Mouse (Mus musculus): ENCODE measurements around the gene Cnga4. TPM values are rescaled to one million over a fixed set of nuclear protein-coding genes. Genes with fewer than 3 reads are reported as not detected.
"Not testable (repeated sequence)": the region's sequence is repeated elsewhere in the genome, so short reads cannot be mapped to it uniquely, and the experiment has no call there.

The Cnga4 gene
- not detected for total RNA-seq (2021)
- long read RNA-seq, experiment 1: 0 reads
- long read RNA-seq, experiment 2: 0 reads

DNA sequence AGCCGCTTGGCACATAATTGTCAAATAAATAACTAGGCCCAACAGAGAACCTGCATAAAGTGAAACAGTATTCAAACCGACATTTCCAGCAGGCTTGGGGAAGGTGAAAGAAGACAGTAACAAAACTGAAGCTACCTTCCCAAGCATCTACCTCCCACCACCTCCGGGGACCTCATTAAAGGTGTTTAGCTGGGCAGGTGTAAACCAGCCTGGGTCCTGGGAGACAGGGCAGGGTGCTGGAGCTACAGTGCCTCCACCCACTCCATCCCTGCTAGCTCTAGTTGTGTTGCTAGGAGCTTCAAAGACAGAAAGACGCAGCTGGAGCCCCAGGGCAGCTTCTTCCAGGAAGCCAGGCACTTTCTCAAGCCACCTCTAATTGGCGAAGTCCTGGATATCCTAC, at the start of gene Cnga4:
TSS of gene Cnga4 (plus strand) at position 301 of the 400 bp plus-strand sequence.
- no peak for DNase-seq (ENCODE audit: low spot score)

DNA sequence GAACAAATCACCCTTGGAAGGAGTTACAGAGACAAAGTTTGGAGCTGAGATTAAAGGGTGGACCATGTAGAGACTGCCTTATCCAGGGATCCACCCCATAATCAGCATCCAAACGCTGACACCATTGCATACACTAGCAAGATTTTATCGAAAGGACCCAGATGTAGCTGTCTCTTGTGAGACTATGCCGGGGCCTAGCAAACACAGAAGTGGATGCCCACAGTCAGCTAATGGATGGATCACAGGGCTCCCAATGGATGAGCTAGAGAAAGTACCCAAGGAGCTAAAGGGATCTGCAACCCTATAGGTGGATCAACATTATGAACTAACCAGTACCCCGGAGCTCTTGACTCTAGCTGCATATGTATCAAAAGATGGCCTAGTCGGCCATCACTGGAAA, 48.3 kb upstream of the Cnga4 start:
- DNase-seq (ENCODE audit: low spot score): not testable (repeated sequence)

DNA sequence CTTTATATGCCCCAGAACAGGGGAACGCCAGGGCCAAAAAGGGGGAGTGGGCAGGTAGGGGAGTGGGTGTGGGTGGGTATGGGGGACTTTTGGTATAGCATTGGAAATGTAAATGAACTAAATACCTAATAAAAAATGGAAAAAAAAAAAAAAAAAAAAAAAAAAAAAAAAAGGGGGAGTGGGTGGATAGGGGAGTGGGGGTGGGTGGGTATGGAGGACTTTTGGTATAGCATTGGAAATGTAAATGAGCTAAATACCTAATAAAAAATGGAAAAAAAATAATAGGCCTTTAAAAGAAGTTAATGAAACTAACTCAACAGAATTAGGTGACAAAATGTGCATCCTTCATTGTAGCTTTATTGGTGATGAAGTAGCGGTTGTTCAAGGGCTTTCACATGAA, 47.9 kb upstream of the Cnga4 start:
- not testable (repeated sequence) for DNase-seq (ENCODE audit: low spot score)

DNA sequence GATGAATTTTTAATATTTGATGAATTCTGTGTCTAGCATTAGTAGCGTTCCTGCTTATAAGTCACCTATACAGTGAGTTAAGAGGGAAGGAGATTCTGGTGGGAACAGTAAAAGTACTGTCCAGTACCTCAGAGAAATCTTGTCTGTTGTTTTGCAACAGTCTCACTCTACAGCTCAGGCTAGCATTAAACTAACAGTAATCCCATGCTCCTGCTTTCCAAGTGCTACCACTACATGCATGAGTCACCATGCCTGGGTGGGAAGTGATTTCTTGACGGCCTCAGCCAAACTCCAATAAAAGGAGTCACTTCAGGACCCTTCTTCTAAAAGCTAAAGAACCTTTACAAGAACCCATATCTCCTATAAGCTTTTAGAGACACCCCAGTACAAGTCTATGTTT, 42.7 kb upstream of the Cnga4 start:
- no peak for DNase-seq (ENCODE audit: low spot score)

DNA sequence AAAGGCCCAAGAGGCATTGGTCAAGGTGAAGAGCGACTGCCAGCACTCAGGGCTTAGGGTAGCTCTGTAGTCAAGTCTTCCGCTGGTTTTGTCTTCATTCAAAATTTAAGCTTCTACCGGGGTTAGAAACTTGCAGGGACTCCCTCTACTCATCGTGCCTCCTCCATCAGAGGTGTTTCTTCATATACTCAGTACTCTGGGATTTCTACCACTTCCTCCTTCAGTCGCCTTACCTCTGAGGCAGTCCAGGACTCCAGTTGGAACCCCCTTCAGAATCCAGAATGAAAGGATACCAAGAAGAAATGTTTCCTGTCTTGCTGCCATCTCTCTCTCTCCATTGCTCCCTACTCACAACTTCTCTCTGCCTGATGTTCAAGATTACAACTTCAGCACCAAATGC, 37.1 kb upstream of the Cnga4 start:
- no peak for DNase-seq (ENCODE audit: low spot score)

DNA sequence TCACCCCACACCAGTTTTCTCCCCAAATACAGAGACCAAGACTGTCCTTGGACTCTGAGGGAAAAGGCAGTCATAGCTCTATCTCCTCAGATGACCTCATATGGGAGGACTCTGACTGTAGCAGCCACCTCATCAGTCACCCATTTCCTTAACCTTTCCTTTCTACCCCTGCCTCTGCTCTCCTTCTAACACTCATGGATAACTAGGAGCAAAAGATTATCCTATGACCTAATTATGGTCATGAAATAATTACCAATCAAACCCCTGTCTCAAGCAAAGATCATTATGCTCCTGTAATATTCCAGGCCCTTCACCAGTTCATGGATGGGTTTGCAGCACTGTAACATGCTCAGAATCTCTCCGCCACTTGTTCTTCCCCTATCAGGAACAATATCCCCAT, 36.4 kb upstream of the Cnga4 start, which contains the start of gene Olfr692:
TSS of gene Olfr692 (plus strand) at position 301 of the 400 bp plus-strand sequence.
- no peak for DNase-seq (ENCODE audit: low spot score)

DNA sequence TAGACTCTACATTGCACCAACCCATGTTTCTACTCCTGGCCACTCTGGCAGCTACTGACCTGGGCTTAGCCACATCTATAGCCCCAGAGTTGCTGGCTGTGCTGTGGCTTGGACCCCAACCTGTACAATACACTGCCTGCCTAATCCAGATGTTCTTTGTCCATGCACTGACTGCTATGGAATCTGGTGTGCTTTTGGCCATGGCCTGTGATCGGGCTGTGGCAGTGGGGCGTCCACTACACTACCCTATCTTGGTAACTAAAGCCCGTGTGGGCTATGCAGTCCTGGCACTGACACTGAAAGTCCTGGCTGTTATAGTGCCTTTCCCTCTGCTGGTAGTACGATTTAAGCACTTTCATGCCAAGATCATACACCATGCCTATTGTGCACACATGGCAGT, 35.8 kb upstream of the Cnga4 start:
- DNase-seq (ENCODE audit: low spot score): no peak

DNA sequence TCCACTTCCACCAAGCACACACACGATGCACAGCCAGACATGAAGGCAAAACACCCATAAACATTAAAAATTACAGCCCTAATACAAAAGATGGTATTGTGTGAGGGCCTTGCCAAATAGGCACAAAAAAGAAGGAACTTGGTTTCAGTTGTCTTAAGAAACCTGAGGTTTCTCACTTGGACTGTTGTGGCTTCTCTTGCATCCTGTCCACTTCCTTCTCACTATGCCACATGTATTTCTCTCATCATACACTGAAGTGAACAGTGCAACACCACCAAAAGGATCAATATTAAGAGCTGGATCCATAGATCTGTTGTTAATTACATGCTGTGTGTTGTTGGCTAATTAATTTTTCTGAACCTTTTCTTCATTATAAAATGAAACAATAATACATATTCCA, 31.5 kb upstream of the Cnga4 start:
- DNase-seq (ENCODE audit: low spot score): no peak

DNA sequence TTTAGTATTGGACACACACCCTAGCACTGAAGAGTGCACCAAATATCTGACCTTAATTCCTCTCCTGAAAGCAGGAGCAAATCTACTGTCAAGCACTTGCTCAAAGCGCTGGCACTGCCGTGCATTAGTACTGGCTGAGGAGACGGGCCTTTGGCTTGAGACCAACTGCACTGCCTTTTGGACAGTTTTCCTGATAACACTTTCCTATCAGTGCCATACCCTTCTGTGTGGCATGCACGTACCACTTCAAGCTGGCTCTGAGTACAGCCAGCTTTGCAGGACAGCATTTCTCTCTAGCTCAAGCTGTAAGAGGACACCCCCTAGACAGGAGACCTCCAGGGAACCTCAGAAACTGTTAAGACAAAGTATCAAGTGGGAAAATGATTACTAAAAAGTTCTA, 30.9 kb upstream of the Cnga4 start:
- DNase-seq (ENCODE audit: low spot score): no peak

DNA sequence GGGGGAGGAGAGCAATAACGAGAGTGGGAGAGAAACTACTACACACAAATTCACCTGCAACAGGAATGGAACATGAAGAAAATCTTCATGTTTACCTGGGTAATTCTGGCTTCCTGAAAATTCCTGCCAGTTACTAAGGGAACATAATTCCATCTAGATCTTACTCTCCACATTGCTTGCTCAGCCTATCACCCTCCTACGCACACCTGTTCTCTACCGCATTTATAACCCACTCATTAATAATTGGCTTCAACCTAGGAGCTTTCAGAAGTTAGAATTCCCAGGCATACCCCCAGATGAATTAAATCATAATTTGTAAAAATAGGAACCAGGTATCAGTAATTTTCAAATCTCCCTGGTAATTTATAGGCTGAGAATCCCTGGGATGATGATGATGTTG, 30.4 kb upstream of the Cnga4 start:
- DNase-seq (ENCODE audit: low spot score): no peak

DNA sequence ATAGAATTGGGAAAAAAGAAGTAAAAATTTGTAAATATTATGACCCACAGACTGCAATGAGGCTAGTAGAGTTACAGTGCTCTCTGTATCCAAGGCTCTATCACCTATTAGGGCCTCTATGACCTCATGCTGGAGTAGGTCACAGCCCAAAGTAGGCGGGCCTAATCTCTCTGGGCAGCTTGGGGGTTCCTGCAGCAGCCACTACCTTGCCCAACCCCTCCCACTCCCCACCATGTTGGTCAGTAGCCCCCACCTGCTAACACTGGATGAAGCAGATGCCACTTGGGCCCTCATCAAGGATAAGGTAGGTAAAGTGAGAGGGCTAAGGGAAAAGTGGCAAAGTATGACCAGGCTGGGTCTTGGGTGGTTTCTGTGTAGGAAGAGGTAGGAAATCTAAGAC, 29.5 kb upstream of the Cnga4 start, which contains the start of gene Gm5901:
TSS of gene Gm5901 (plus strand) at position 173 of the 400 bp plus-strand sequence.
- DNase-seq (ENCODE audit: low spot score): no peak

DNA sequence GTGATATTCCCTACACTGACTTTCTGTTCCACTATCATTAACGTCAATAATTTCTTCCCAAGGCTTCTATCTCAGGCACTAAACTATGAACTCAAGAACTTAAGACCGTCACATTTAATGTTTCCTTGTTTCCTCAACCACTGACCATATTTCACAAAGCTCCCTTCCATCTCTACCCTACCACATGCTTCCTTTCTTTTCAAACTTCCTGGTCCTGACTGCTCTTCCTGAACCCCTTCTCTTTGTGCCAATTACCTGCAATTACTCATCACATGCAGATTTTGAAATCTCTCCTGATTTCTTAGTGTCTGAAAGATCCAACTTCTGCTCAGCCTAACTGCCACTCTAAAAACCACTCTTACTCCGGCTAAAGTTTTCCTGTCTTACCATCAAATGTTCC, 24.0 kb upstream of the Cnga4 start:
- no peak for DNase-seq (ENCODE audit: low spot score)

DNA sequence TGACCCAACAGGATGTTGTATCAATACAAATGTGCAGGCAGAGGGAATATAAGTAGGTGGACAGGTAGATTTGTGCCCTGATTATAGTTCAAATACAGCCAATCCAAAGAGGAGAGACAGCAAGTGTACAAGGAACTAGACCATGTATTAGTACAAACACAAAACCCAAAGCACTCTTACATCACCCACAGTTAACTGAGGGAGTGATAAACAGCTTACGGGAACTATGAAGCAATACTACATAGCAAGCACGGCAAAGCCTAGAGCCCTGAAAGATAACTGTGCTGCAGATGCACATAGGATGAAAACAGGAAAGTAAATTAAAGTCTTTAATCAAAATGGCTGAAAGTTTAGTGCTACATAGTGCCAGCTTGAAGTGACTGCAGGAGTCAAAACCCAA, 16.7 kb upstream of the Cnga4 start:
- DNase-seq (ENCODE audit: low spot score): no peak

DNA sequence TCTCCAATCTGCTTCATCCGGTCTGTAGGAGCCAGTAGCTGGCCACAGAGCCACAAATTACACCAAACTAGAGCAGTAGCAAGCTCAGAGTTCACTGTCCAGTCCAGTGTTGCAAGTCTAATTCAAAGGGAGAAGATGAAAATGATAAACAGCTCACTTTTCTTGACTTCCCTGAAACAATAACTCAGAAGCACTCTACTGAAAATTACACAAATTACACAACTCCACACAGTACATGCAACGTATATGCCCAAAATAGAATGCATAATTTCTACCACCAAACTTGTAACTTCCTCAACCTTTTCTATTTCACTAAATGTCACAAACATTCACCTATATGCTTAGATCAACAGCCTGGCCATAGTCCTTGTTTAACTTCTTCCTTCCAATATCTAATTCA, 14.1 kb upstream of the Cnga4 start:
- no peak for DNase-seq (ENCODE audit: low spot score)

DNA sequence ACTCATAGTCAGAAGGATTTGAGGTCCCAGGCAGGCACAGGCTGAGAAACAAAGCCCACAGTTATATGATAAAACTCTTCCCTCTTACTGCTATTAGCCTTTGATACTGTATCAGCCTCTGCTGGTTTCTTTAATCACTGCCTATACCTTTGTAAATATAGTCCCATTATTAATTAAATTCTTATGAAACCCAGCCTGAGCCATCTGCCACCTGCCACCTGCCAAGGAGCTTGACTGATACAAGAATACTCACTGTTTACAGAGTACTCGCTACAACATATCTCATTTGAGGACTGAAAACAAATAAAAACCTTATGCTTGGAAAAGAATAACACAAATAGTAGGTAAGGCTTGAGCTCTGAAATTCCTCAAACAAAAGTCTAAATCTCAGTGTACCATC, 9.8 kb upstream of the Cnga4 start:
- DNase-seq (ENCODE audit: low spot score): no peak

DNA sequence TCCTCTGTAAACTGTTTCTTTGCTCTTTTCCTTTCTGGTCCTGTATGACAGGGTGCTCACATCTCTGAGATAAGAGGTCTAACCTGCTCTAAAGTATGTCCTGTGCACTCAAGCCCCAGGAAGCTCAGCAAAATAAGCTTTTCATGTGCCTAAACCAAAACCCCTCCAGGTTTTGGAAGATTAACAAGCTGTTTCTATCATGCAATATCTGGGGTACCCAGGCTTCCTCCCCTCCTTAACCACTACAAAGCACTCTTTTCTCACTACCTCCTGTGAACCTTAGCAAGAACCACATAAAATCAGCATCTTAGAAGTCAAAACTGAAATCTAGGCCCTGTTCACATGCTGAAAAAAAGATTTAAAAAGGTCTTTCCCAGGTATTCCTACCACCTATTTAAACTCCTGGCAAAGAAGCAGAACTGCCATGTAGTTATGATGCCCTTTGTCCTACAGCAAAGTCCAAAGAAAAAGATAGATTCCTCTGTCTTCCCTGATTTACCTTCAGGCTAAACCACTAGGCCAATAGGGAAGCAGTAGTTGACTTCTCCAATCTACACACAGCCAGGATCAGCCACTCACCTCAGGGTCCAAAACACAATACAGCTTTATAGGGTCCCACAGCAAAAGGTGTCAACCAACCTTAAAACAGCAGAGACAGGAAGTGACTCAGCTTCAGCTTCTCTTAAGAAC, 9.1 kb upstream of the Cnga4 start:
- DNase-seq (ENCODE audit: low spot score): no peak

DNA sequence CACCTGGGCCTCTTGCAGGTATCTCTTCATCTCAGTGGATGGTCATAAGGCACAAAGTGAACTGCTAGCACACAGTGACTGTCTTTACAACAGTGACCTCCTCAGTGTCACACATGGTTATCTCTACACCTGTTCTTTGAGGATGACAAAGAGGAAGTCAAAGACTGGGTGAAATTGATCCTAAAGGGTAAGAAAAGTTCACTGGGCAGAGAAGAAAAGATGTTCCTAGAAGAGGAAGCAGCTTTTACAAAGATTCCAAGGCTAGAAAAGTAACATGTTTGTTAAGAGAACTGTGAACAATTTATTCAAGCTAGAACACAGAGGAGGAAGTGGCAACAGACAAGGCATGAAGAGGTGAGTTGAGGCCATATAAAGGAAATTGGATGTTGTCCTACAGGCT, 8.2 kb upstream of the Cnga4 start:
- no peak for DNase-seq (ENCODE audit: low spot score)

DNA sequence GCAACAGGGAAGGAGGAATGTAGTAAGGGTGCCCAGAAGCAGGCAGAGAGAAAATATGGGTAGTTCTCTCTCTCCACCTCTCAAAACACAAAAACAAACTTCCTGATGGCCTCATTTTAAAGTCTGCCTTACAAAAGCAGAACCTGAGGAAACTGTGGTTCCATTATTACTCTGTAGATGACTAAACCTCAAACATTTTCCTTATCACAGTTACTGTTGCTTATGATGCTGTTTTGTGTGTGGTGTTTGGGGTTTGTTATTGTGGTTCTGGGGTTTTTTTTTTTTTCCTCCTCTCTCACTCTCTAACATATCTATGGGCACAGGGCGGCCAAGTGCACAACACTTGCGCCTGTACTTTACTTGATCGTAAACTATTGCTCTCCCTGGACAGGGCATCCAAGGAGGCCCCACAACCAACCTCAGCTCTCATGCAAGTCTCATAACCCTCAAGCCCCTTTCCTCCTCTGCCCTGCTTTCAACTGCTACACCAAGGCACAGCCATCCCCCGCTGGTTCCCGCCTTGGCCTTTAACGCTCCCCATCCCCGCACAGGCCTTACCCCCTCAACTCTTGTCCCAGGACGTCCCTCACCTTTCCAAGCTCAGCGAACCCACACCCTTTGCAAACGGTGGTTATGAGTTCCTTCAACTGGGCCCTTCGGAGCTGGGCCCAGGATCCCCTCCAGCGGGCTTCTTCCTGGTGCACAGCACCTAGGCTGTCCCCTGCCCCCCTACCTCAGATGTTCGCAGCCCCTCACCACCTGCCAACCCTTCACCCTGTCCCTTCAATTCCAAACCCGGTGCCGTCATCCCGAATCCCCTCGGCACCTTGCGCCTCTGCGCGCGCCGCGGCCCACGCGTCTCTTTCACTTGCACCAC, 5.1 kb upstream of the Cnga4 start:
- no peak for DNase-seq (ENCODE audit: low spot score)

DNA sequence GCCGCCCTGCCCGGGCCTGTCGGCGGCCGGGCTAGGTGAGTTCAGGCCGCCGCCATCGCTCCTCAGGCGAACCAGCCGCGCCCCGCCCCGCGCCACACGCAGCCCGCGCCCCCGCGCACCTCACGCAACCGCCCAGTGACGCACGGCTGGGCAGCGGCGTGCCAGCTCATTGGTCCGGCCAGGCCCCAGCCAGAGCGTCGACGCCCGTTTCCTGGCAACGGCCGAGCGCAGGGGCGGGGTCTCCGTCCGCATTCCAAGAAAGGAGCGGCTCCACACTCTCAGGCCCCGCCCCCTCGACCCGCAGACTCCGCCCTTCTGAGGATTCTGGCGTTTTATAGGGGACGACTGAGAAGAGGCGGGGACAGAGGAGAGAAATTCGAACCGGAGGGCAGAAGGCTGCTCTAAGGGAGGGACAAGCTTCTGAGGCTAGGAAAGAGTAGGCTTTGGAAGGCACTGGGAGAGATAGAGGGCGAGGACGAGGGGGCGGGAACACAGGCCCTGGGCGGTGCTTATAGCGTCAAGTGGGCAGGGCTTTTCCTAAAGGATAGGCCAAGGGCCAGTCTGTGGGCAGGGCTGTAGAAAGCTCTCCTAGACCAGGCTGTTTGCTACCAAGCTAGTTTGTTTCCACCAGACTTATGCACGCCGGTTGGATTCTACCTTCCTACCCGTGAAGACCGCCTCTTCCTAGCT, 4.3 kb upstream of the Cnga4 start, which contains the start of gene Fam160a2:
TSS of gene Fam160a2 (minus strand) at position 120 of the 690 bp plus-strand sequence.
- DNase-seq (ENCODE audit: low spot score): peak; percentile 100

DNA sequence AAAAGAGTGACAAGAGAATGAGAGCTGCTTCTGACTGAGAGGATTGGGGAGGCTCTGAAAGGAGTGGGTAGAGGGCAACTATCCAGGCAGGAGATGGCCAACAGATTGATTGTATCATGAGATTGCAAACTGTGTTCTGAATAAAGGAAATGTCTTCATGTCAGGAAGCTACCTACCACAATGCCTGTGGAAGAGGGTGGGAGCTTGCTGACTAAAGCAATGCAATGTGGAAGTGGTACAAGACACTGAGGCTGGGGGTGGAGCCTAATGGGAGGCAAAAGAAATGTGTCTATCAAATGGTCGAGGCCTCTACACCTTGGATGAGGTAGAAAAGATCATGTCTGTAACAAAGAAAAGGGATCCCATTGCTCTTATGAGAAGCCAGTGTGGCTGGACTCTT, 2.0 kb downstream of the Cnga4 start:
- no peak for DNase-seq (ENCODE audit: low spot score)

DNA sequence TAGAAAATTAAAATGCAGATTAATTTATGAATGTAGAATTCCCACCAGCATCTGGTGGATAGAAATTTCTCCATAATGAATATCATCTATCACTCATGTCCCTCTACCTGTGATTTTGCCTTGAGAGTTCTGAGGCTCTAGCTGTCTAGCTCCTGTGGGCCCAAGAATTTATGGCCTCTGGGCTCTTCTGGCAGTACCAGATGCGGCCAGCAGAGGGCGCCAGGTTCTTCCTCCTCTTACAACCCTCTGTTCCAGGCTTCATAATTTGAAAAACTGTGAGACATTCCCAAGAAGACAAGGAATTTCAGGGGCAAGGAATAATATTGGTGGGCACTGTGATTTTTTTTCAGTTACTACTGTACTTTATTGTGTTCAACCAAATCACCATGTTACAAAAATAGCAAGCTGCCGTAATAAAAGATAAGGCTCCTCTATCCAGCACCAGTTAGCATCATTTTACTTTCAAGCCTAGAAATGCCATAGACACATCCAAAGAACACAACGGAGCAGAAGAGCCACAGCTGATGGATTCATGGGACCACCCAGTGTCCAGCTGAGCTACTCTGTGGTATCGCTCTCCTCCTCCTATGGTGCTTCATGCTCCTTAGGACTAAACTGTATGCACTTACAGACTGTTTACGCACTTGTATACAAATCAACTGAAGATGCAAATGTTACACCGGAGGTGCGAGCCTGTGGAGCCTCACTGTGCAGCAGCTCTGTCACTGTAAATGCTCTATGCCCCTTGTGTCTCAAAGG, 7.7 kb downstream of the Cnga4 start:
- DNase-seq (ENCODE audit: low spot score): peak; percentile 69
